8 mouse cellular contexts compared by ENCODE assay signal in genomic region chr11:71991541-71991940, GRCm38 (mm10). TPM values are rescaled to one million over a fixed set of nuclear protein-coding genes. Genes with fewer than 3 reads are reported as not detected.
DNase-seq lines count a peak whose midpoint lies in the region; ATAC-seq lines count a peak whose summit lies in the region.

No protein-coding gene starts in this region.

- ATAC-seq in megakaryocyte, adult 5-6 weeks (ENCODE audit: poor library complexity, severe bottlenecking): peak; percentile 54; the same call in 1 of the 2 replicates

- peak; percentile 34 to 42 for DNase-seq in cerebellum, adult 18-20 months
- DNase-seq in cerebellum, adult 11-12 months: no peak
- peak; percentile 32 for DNase-seq in left cerebral cortex, postnatal 4 days
- DNase-seq in left cerebral cortex, adult 11 months (ENCODE audit: low spot score): no peak
- DNase-seq in adrenal gland, postnatal 10 days: peak; percentile 67
- peak; percentile 61 to 79 for DNase-seq in heart, postnatal 10 days
- DNase-seq in layer of hippocampus, adult 8-10 months (ENCODE audit: low spot score in 2 of 2): no peak

- intact Hi-C loops in left cerebral cortex, postnatal 4 days (cut with DNase I): no loop called here
- intact Hi-C loops in heart, postnatal 10 days (cut with DNase I): loop anchor here (1.0 kb wide), 1 partner anchor 33 kb away; no protein-coding TSS in a partner anchor

RNA-seq across cellular contexts. Expression of gene Aipl1, which starts 45.8 kb away (rescaled TPM):
- under 1 TPM; 0.14 to 0.26 TPM for total RNA-seq in left cerebral cortex, postnatal 4 days (2021)
- total RNA-seq in adrenal gland, postnatal 10 days (2021): under 1 TPM; 0.27 to 0.33 TPM
- total RNA-seq in heart, postnatal 10 days (2021): under 1 TPM; 0.15 to 0.17 TPM
- total RNA-seq in megakaryocyte, adult 5-6 weeks (2015): 0.29 and 0.93 TPM in 2 replicates
- total RNA-seq in megakaryocyte, adult 5-6 weeks (2017): 0.37 and 0.77 TPM in 2 replicates
- total RNA-seq in layer of hippocampus, adult 8-10 months (2022): not detected

RNA-seq across cellular contexts. Expression of gene Pimreg, which starts 50.3 kb away (rescaled TPM):
- 1 to 10 TPM; 9.3 to 9.7 TPM for total RNA-seq in left cerebral cortex, postnatal 4 days (2021)
- total RNA-seq in adrenal gland, postnatal 10 days (2021): 10 to 100 TPM; 14.1 to 23.8 TPM
- total RNA-seq in heart, postnatal 10 days (2021): 10 to 100 TPM; 14.3 to 17.7 TPM
- 34.0 and 34.1 TPM in 2 replicates for total RNA-seq in megakaryocyte, adult 5-6 weeks (2015)
- 16.3 and 17.2 TPM in 2 replicates for total RNA-seq in megakaryocyte, adult 5-6 weeks (2017)
- under 1 TPM in 2 of 4 experiments, not detected in 2; 0.58 to 0.77 TPM for total RNA-seq in layer of hippocampus, adult 8-10 months (2022)

Comparison
In these comparisons a context has a peak if more than half of its experiments do, and no peak if none do; other contexts are left out.
1. DNase-seq: peak in cerebellum, adult 18-20 months (2 of 2), left cerebral cortex, postnatal 4 days (single experiment), adrenal gland, postnatal 10 days (single experiment) and heart, postnatal 10 days (2 of 2); none in cerebellum, adult 11-12 months (single experiment), left cerebral cortex, adult 11 months (single experiment) and layer of hippocampus, adult 8-10 months (0 of 2).
2. RNA of gene Pimreg, which starts 50.3 kb away (total RNA-seq): 16.3 to 34.1 TPM in megakaryocyte, adult 5-6 weeks, 14.1 to 23.8 TPM in adrenal gland, postnatal 10 days, 14.3 to 17.7 TPM in heart, postnatal 10 days and 9.3 to 9.7 TPM in left cerebral cortex, postnatal 4 days; 0.58 to 0.77 TPM in layer of hippocampus, adult 8-10 months; every median in the first group is over 4 times any median in the second.